In the genomic region with DNA sequence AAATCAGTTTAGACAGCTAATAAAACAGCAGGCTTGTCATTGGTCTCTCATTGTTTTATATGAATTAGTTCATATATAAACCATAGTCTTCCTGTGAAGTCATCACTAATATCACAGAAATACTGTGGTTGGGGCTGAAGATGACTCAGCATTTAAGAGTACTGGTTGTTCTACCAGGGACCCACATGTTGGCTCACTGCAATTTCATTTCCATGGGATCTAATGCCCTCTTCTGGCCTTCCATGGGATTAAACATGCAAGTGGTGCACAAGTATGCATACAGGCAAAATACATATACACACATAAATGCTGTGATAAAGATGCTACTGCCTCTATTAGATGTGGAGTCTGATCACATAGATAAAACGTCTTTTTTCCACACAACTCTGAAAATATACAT, we compare ENCODE assay signal across 10 mouse cellular contexts.
DNase-seq lines count a peak whose midpoint lies in the region; ATAC-seq and TF ChIP-seq lines count a peak whose summit lies in the region.
"Had no signal": no experiment of that assay in that cellular context is flagged by ENCODE, and none has a peak within 500 bp of the region (broad histone marks: within the 10 kb centered on the region; RNA-seq: fewer than 3 reads in every experiment).

No protein-coding gene starts in this region.

- no peak overlapping the region for H3K4me3 ChIP-seq in kidney, postnatal 0 days (replicated peaks; ENCODE audit: low read depth, low read length)
- no peak overlapping the region for H3K4me3 ChIP-seq in liver, embryonic 13.5 days (replicated peaks)
- no peak overlapping the region for H3K4me3 ChIP-seq in forebrain, embryonic 10.5 days
- H3K4me3 ChIP-seq: embryonic facial prominence, embryonic 13.5 days; hindbrain, embryonic 15.5 days had no signal

- no peaks in the 10 kb centered on the region for H3K27me3 ChIP-seq in kidney, postnatal 0 days (ENCODE audit: insufficient read depth, low read length)
- no peaks in the 10 kb centered on the region for H3K27me3 ChIP-seq in liver, embryonic 13.5 days
- H3K27me3 ChIP-seq in forebrain, embryonic 10.5 days (ENCODE audit: poor library complexity, severe bottlenecking) = no peaks in the 10 kb centered on the region
- H3K27me3 ChIP-seq: embryonic facial prominence, embryonic 13.5 days; hindbrain, embryonic 15.5 days had no signal

- H3K4me2 ChIP-seq in kidney, postnatal 0 days (ENCODE audit: low read length) = no peak overlapping the region
- no peak overlapping the region for H3K4me2 ChIP-seq in liver, embryonic 13.5 days
- H3K4me2 ChIP-seq: embryonic facial prominence, embryonic 13.5 days; hindbrain, embryonic 15.5 days had no signal

- 50% methylated on average over 1 of the region's 1 CpGs for WGBS in kidney, postnatal 0 days
- WGBS in liver, embryonic 13.5 days (ENCODE audit: insufficient replicate concordance) = 26% methylated on average over 1 of the region's 1 CpGs
- 48% methylated on average over 1 of the region's 1 CpGs for WGBS in forebrain, embryonic 10.5 days

- no peaks in the 10 kb centered on the region for H3K4me1 ChIP-seq in kidney, postnatal 0 days (replicated peaks; ENCODE audit: insufficient read depth, low read length)
- no peaks in the 10 kb centered on the region for H3K4me1 ChIP-seq in liver, embryonic 13.5 days (replicated peaks)
- no peaks in the 10 kb centered on the region for H3K4me1 ChIP-seq in forebrain, embryonic 10.5 days
- H3K4me1 ChIP-seq: embryonic facial prominence, embryonic 13.5 days; hindbrain, embryonic 15.5 days had no signal

- H3K36me3 ChIP-seq in kidney, postnatal 0 days (ENCODE audit: insufficient read depth, low read length) = no peaks in the 10 kb centered on the region
- no peaks in the 10 kb centered on the region for H3K36me3 ChIP-seq in liver, embryonic 13.5 days
- H3K36me3 ChIP-seq in forebrain, embryonic 10.5 days (replicated peaks) = no peaks in the 10 kb centered on the region
- H3K36me3 ChIP-seq: embryonic facial prominence, embryonic 13.5 days; hindbrain, embryonic 15.5 days had no signal

- no peak for ATAC-seq in kidney, postnatal 0 days (replicated peaks; ENCODE audit: low FRiP score, low read depth)
- 0 out of 2 replicates have a peak, but pooled peaks have one; percentile 20 for ATAC-seq in liver, embryonic 13.5 days (ENCODE audit: low read depth)

- no peak overlapping the region for H3K27ac ChIP-seq in kidney, postnatal 0 days
- no peak overlapping the region for H3K27ac ChIP-seq in liver, embryonic 13.5 days
- no peak overlapping the region for H3K27ac ChIP-seq in forebrain, embryonic 10.5 days
- H3K27ac ChIP-seq: embryonic facial prominence, embryonic 13.5 days; hindbrain, embryonic 15.5 days had no signal

- no peaks in the 10 kb centered on the region for H3K9me3 ChIP-seq in kidney, postnatal 0 days (replicated peaks; ENCODE audit: low read length)
- no peaks in the 10 kb centered on the region for H3K9me3 ChIP-seq in liver, embryonic 13.5 days (replicated peaks)
- no peaks in the 10 kb centered on the region for H3K9me3 ChIP-seq in forebrain, embryonic 10.5 days
- H3K9me3 ChIP-seq: embryonic facial prominence, embryonic 13.5 days; hindbrain, embryonic 15.5 days had no signal

- no peak overlapping the region for H3K9ac ChIP-seq in kidney, postnatal 0 days (ENCODE audit: low read depth, low read length)
- no peak overlapping the region for H3K9ac ChIP-seq in liver, embryonic 13.5 days
- H3K9ac ChIP-seq: embryonic facial prominence, embryonic 13.5 days; hindbrain, embryonic 15.5 days had no signal

- peak; percentile 64 for TF ChIP-seq CTCF in kidney, postnatal 0 days (IDR thresholded peaks at IDR 0.05; ENCODE audit: low read depth)

- peak; percentile 37 for DNase-seq in kidney, postnatal 0 days (ENCODE audit: low spot score)
- no peak for DNase-seq in kidney, adult 11 months
- peak; percentile 74 for DNase-seq in ES-CJ7 (ENCODE audit: low read depth, low spot score)
- peak; percentile 66 for DNase-seq in ZHBTc4 (ENCODE audit: low read depth, low spot score)
- DNase-seq in liver, embryonic 13.5 days = peak; percentile 26
- DNase-seq in MN1 (ENCODE audit: low spot score) = no peak
- no peak for DNase-seq in forebrain, embryonic 10.5 days (ENCODE audit: extremely low spot score, low spot score)
- DNase-seq: right cerebral cortex, postnatal 4 days had no signal

Comparison
In these comparisons a context has a peak if more than half of its experiments do, and no peak if none do; other contexts are left out.
1. DNase-seq: peak in kidney, postnatal 0 days (single experiment), ES-CJ7 (single experiment), ZHBTc4 (single experiment) and liver, embryonic 13.5 days (single experiment); none in kidney, adult 11 months (single experiment), MN1 (single experiment) and forebrain, embryonic 10.5 days (single experiment).